Mouse (Mus musculus) Patski (cell line): ENCODE results near the gene Nek8. TPM values are rescaled to one million over a fixed set of nuclear protein-coding genes. Genes with fewer than 3 reads are reported as not detected.

ENCODE experiments used
- ATAC-seq: fragments of 100-300 bp; one replicate; pipeline ENCODE4 v1.8.0; 2021
- CTCF ChIA-PET: fragments of 350-600 bp; sonication (Branson Sonifier 250); formaldehyde crosslinking; loops from one replicate; lab custom pipeline; 2022; ENCODE audit warnings: inconsistent platforms; lab: Charles Lee
- POLR2A ChIA-PET: fragments of 350-600 bp; sonication (Branson Sonifier 250); formaldehyde crosslinking; loops from one replicate; lab custom pipeline; 2022; ENCODE audit warnings: antibody characterized with exemption, inconsistent platforms; lab: Charles Lee
- DNase-seq: peaks from one replicate; pipeline ENCODE4 v3.0.0-alpha.2; 2011; ENCODE audit warnings: low read depth, low spot score
- H3K27me3 ChIP-seq: fragments of 371-371 bp; one replicate; pipeline ENCODE4 v1.5.1; 2021
- CTCF ChIP-seq: fragments of 100-300 bp; IDR thresholded peaks from one replicate; pipeline ENCODE4 v1.5.1; 2021
- in situ Hi-C: fragments of 300-500 bp; cut with MboI; formaldehyde crosslinking; loops from 3 replicates; pipeline ENCODE4 v1.11.1; 2018; ENCODE audit warnings: low pct_unique_long_range_greater_than_20kb, mixed read lengths
- polyA plus RNA-seq: library from polyadenylated mRNA; unstranded; gene quantifications from one replicate; pipeline ENCODE4 v1.2.3, GENCODE M21; 2021

Nek8 gene
- polyA plus RNA-seq, 1 experiment from 2014 or later: 19.6 TPM

DNA sequence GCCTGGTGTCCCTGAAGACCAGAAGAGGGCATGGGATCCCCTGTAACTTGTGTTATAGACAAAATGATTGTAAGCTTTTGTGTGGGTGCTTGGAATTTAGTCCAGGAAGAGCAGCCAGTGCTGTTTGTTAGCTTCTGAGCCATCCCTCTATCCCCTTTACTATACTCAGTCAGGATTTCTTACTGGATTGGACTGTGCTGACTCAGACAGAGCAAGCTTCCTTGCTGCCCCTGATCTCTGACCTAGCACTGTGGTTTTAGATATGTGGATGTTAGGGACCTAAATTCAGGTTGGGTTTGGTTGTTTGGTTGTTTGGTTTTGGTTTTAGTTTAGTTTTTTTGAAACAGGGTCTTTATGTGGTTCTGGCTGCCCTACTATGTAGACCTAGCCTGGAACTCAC is 58.0 kb downstream of the Nek8 start:
- TF ChIP-seq CTCF: no peak
- DNase-seq: no peak
- ChIA-PET POLR2A (no interaction called here), CTCF (interaction anchor here (0.6 kb wide), 1 partner anchor 34 kb away, joined by 3 read pairs; no protein-coding TSS in a partner anchor)
- ATAC-seq: no peak
- no peaks in the 10 kb centered on the region for H3K27me3 ChIP-seq
- in situ Hi-C loops: no loop called here

DNA sequence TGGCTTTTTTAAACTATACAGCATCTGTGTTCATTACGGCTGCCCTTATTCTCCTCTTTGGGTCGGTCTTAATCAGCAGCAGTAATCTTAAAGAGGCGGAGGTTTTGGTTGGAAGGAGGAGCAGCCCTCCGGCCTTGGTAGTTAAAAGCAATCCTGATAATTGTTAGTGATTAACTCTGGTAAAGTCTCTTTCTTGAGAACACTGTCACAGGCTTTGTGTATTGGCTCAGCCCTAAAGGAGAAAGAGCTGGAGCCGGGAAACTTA is 60.4 kb downstream of the Nek8 start:
- no peak for TF ChIP-seq CTCF
- in situ Hi-C loops: no loop called here
- H3K27me3 ChIP-seq: no peaks in the 10 kb centered on the region
- no peak for DNase-seq
- ChIA-PET POLR2A (no interaction called here), CTCF (interaction anchor here (1.0 to 2.4 kb wide), 3 partner anchors 9 to 55 kb away, joined by 3 to 6 read pairs (median 3); no protein-coding TSS in a partner anchor)
- ATAC-seq: no peak

Other genes starting within 250 kb of the Nek8 start
- not detected for gene Sez6, start 245.9 kb downstream of the Nek8 start, polyA plus RNA-seq
- gene Phf12, start 193.9 kb downstream of the Nek8 start, polyA plus RNA-seq: 60.8 TPM
- 17.9 TPM for gene Dhrs13, start 144.4 kb downstream of the Nek8 start, polyA plus RNA-seq
- gene Flot2, start 138.7 kb downstream of the Nek8 start, polyA plus RNA-seq: 143 TPM
- 22.1 TPM for gene Eral1, start 96.3 kb downstream of the Nek8 start, polyA plus RNA-seq
- 18.6 TPM for gene Fam222b, start 82.0 kb downstream of the Nek8 start, polyA plus RNA-seq
- gene Traf4, start 11.1 kb downstream of the Nek8 start, polyA plus RNA-seq: 101 TPM
- gene Tlcd1, start within 50 bp of the Nek8 start, polyA plus RNA-seq: 13.6 TPM
- 1,270 TPM for gene Rpl23a, start 6.9 kb upstream of the Nek8 start, polyA plus RNA-seq
- gene Rab34, start 11.8 kb upstream of the Nek8 start, polyA plus RNA-seq: 138 TPM
- gene Proca1, start 16.7 kb upstream of the Nek8 start, polyA plus RNA-seq: 0.18 TPM
- gene Sdf2, start 69.1 kb upstream of the Nek8 start, polyA plus RNA-seq: 118 TPM
- 69.2 TPM for gene Supt6, start 69.3 kb upstream of the Nek8 start, polyA plus RNA-seq
- 192 TPM for gene 2610507B11Rik, start 85.1 kb upstream of the Nek8 start, polyA plus RNA-seq
- gene BC030499, start 114.2 kb upstream of the Nek8 start, polyA plus RNA-seq: 0.30 TPM
- 45.2 TPM for gene Spag5, start 124.9 kb upstream of the Nek8 start, polyA plus RNA-seq
- gene Aldoc, start 146.3 kb upstream of the Nek8 start, polyA plus RNA-seq: 0.32 TPM
- gene Pigs, start 151.7 kb upstream of the Nek8 start, polyA plus RNA-seq: 96.5 TPM
- 55.0 TPM for gene Unc119, start 166.8 kb upstream of the Nek8 start, polyA plus RNA-seq
- gene Foxn1, start 209.9 kb upstream of the Nek8 start, polyA plus RNA-seq: 0.37 TPM
- 1.1 TPM for gene Slc13a2, start 245.5 kb upstream of the Nek8 start, polyA plus RNA-seq